Mouse (Mus musculus) heart, adult 2 months (tissue): ENCODE results near the gene Tarbp2. TPM values are rescaled to one million over a fixed set of nuclear protein-coding genes. Genes with fewer than 3 reads are reported as not detected.

ENCODE experiments used
- DNase-seq, 2 experiments: peaks; one replicate each; pipeline ENCODE4 v3.0.0; 2021
- H3K27ac ChIP-seq: fragments of 200-600 bp; 2 replicates; pipeline ENCODE4 v1.8.1; 2022
- H3K27me3 ChIP-seq: fragments of 200-500 bp; 2 replicates; pipeline ENCODE4 v1.6.1; 2012; ENCODE audit warnings: mild to moderate bottlenecking, low read length, inconsistent platforms, mixed read lengths; ENCODE audit not compliant: control insufficient read depth, insufficient read depth
- H3K36me3 ChIP-seq: fragments of 200-500 bp; 2 replicates; pipeline ENCODE4 v1.6.1; 2012; ENCODE audit warnings: low read length, inconsistent platforms; ENCODE audit not compliant: control insufficient read depth, insufficient read depth
- H3K4me1 ChIP-seq: fragments of 200-500 bp; 2 replicates; pipeline ENCODE4 v1.6.1; 2011; ENCODE audit warnings: low read length; ENCODE audit not compliant: control insufficient read depth, insufficient read depth
- H3K4me3 ChIP-seq: fragments of 200-600 bp; 2 replicates; pipeline ENCODE4 v1.8.1; 2022
- H3K79me2 ChIP-seq: fragments of 200-500 bp; replicated peaks from 2 replicates; pipeline ENCODE4 v1.6.1; 2012; ENCODE audit warnings: mild to moderate bottlenecking, inconsistent platforms, low read length, moderate library complexity, mixed read lengths; ENCODE audit not compliant: control insufficient read depth, insufficient read depth
- H3K9ac ChIP-seq: fragments of 200-500 bp; 2 replicates; pipeline ENCODE4 v1.6.1; 2012; ENCODE audit warnings: low read depth, mild to moderate bottlenecking, control low read depth, inconsistent platforms, low read length, mixed read lengths
- CTCF ChIP-seq: fragments of 200-600 bp; IDR thresholded peaks from 2 replicates; pipeline ENCODE4 v1.8.1; 2022; ENCODE audit warnings: antibody characterized with exemption, mild to moderate bottlenecking, moderate library complexity
- EP300 ChIP-seq: fragments of 200-500 bp; IDR thresholded peaks from 2 replicates; pipeline ENCODE4 v1.6.1; 2011; ENCODE audit warnings: low read depth, low read length, control low read depth; ENCODE audit not compliant: insufficient read depth
- POLR2A ChIP-seq: fragments of 200-500 bp; IDR thresholded peaks from 2 replicates; pipeline ENCODE4 v1.6.1; 2011; ENCODE audit warnings: mild to moderate bottlenecking, low read depth, low read length, control low read depth; ENCODE audit not compliant: insufficient read depth
- WGBS: fragments of 180-500 bp; shearing (Covaris S2); methylation state at CpG from one replicate; pipeline ENCODE4 v1.1.7; 2018; 5-methylcytosine and 5-hydroxymethylcytosine counted together
- intact Hi-C: fragments of 180-260 bp; cut with DNase I; formaldehyde crosslinking; loops from one replicate; pipeline ENCODE4 v1.15.1; 2025
- polyA plus RNA-seq: library from polyadenylated mRNA; depleted of rRNA; stranded (reverse); fragments of >200 nt; gene quantifications from 2 replicates; pipeline ENCODE4 v1.2.3, GENCODE M21; 2012; rRNA removed
- total RNA-seq, 2 experiments: library from RNA; stranded (reverse); gene quantifications; 2 replicates each; pipeline ENCODE4 v1.2.3; 2021

Gene Tarbp2
- total and polyA plus RNA-seq, 3 experiments: 37.4 to 79.2 (median 43.6) TPM

DNA sequence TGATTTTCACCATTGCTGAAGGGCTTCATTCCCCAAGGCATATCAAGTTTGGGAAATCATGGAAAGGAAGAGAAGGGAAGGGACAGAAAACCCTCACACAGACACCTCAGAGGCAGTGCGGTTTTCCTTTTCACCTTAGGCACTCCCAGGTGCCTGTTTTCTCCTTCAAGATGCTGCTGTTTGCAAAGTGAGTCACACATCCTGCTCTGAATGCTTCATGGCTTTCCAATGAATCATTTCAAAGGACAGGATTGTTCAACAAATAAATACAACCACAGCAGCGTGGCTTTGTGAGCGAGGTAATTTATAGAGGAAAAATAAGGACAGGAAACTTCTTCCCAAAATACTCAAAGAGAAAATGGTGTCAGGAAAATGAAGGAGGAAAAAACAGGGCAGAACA is 54.1 kb downstream of the Tarbp2 start:
- Histone ChIP-seq H3K79me2 (peaks cover 2% of the 10 kb centered on the region), H3K27me3 (no peaks in the 10 kb centered on the region), H3K9ac (no peak overlapping the region), H3K4me3 (no peak overlapping the region), H3K36me3 (no peaks in the 10 kb centered on the region), H3K27ac (no peak overlapping the region), H3K4me1 (peaks cover 1% of the 10 kb centered on the region)
- DNase-seq: no peak
- 54% methylated on average over 3 of the region's 3 CpGs for WGBS
- no peak for TF ChIP-seq CTCF
- no peak for TF ChIP-seq POLR2A
- TF ChIP-seq EP300: no peak
- intact Hi-C loops: no loop called here

Other genes starting within 250 kb of the Tarbp2 start
- not detected for gene Gm9918, start 247.6 kb upstream of the Tarbp2 start, total RNA-seq
- gene Gm9918, start 247.6 kb upstream of the Tarbp2 start, polyA plus RNA-seq: 0.06 TPM in 1 of 2 replicates, not detected in the other
- gene Mfsd5, start 238.7 kb upstream of the Tarbp2 start, total RNA-seq: 10 to 100 TPM; 17.0 to 19.4 TPM
- gene Mfsd5, start 238.7 kb upstream of the Tarbp2 start, polyA plus RNA-seq: 37.8 and 47.9 TPM in 2 replicates
- 1 to 10 TPM; 1.0 to 1.4 TPM for gene Espl1, start 221.9 kb upstream of the Tarbp2 start, total RNA-seq
- gene Espl1, start 221.9 kb upstream of the Tarbp2 start, polyA plus RNA-seq: 1.6 and 2.4 TPM in 2 replicates
- gene Pfdn5, start 192.1 kb upstream of the Tarbp2 start, total RNA-seq: 100 to 1,000 TPM; 287 to 351 TPM
- gene Pfdn5, start 192.1 kb upstream of the Tarbp2 start, polyA plus RNA-seq: 82.0 and 160 TPM in 2 replicates
- 10 to 100 TPM; 19.0 to 24.1 TPM for gene Myg1, start 186.5 kb upstream of the Tarbp2 start, total RNA-seq
- gene Myg1, start 186.5 kb upstream of the Tarbp2 start, polyA plus RNA-seq: 27.8 and 36.7 TPM in 2 replicates
- gene Aaas, start 167.4 kb upstream of the Tarbp2 start, total RNA-seq: 10 to 100 TPM; 10.8 to 13.2 TPM
- gene Aaas, start 167.4 kb upstream of the Tarbp2 start, polyA plus RNA-seq: 22.1 and 26.2 TPM in 2 replicates
- gene Sp7, start 151.0 kb upstream of the Tarbp2 start, total RNA-seq: not detected
- 0.06 TPM in 1 of 2 replicates, not detected in the other for gene Sp7, start 151.0 kb upstream of the Tarbp2 start, polyA plus RNA-seq
- 10 to 100 TPM; 36.5 to 41.5 TPM for gene Sp1, start 112.0 kb upstream of the Tarbp2 start, total RNA-seq
- gene Sp1, start 112.0 kb upstream of the Tarbp2 start, polyA plus RNA-seq: 9.6 and 17.3 TPM in 2 replicates
- under 1 TPM; 0.36 to 0.60 TPM for gene Amhr2, start 72.8 kb upstream of the Tarbp2 start, total RNA-seq
- 0.31 and 0.44 TPM in 2 replicates for gene Amhr2, start 72.8 kb upstream of the Tarbp2 start, polyA plus RNA-seq
- 10 to 100 TPM; 22.8 to 23.2 TPM for gene Prr13, start 59.2 kb upstream of the Tarbp2 start, total RNA-seq
- 75.5 and 78.4 TPM in 2 replicates for gene Prr13, start 59.2 kb upstream of the Tarbp2 start, polyA plus RNA-seq
- 100 to 1,000 TPM; 442 to 494 TPM for gene Pcbp2, start 47.7 kb upstream of the Tarbp2 start, total RNA-seq
- gene Pcbp2, start 47.7 kb upstream of the Tarbp2 start, polyA plus RNA-seq: 384 and 453 TPM in 2 replicates
- gene Gm10337, start 14.5 kb upstream of the Tarbp2 start, total RNA-seq: not detected
- not detected in 2 replicates for gene Gm10337, start 14.5 kb upstream of the Tarbp2 start, polyA plus RNA-seq
- gene Map3k12, start 1.1 kb upstream of the Tarbp2 start, total RNA-seq: 1 to 10 TPM; 2.1 to 2.4 TPM
- 4.1 and 5.5 TPM in 2 replicates for gene Map3k12, start 1.1 kb upstream of the Tarbp2 start, polyA plus RNA-seq
- gene Npff, start 6.8 kb downstream of the Tarbp2 start, total RNA-seq: 1 to 10 TPM in 1 of 2 experiments, under 1 TPM in 1; 0.50 to 1.4 TPM
- gene Npff, start 6.8 kb downstream of the Tarbp2 start, polyA plus RNA-seq: 5.1 and 6.3 TPM in 2 replicates
- gene Gm28047, start 106.9 kb downstream of the Tarbp2 start, total RNA-seq: 1 to 10 TPM in 1 of 2 experiments, under 1 TPM in 1; 0.36 to 1.3 TPM
- gene Gm28047, start 106.9 kb downstream of the Tarbp2 start, polyA plus RNA-seq: not detected in 2 replicates
- 10 to 100 TPM; 49.9 TPM for gene Atf7, start 107.3 kb downstream of the Tarbp2 start, total RNA-seq
- 77.6 and 122 TPM in 2 replicates for gene Atf7, start 107.3 kb downstream of the Tarbp2 start, polyA plus RNA-seq
- gene Atp5g2, start 154.2 kb downstream of the Tarbp2 start, total RNA-seq: 10 to 100 TPM; 30.6 to 33.5 TPM
- 417 and 578 TPM in 2 replicates for gene Atp5g2, start 154.2 kb downstream of the Tarbp2 start, polyA plus RNA-seq
- 100 to 1,000 TPM in 1 of 2 experiments, 10 to 100 TPM in 1; 98.0 to 124 TPM for gene Calcoco1, start 204.0 kb downstream of the Tarbp2 start, total RNA-seq
- 108 and 133 TPM in 2 replicates for gene Calcoco1, start 204.0 kb downstream of the Tarbp2 start, polyA plus RNA-seq